Mouse (Mus musculus) frontal cortex, adult 2 months (tissue): Measurements from ENCODE around the gene Cfap300. TPM values are rescaled to one million over a fixed set of nuclear protein-coding genes. Genes with fewer than 3 reads are reported as not detected.
A peak's percentile ranks its signal among the peaks of the same experiment; 100 is the strongest.

ENCODE experiments used
- DNase-seq, 2 experiments: peaks; one replicate each; pipeline ENCODE4 v3.0.0; 2022; ENCODE audit warnings: low spot score in 1 of 2; ENCODE audit errors: extremely low spot score in 1 of 2
- polyA plus RNA-seq: library from polyadenylated mRNA; depleted of rRNA; stranded (reverse); fragments of >200 nt; gene quantifications from 2 replicates; pipeline ENCODE4 v1.2.3, GENCODE M21; 2012; rRNA removed

Cfap300 gene
- polyA plus RNA-seq, 1 experiment = 8.0 TPM

DNA sequence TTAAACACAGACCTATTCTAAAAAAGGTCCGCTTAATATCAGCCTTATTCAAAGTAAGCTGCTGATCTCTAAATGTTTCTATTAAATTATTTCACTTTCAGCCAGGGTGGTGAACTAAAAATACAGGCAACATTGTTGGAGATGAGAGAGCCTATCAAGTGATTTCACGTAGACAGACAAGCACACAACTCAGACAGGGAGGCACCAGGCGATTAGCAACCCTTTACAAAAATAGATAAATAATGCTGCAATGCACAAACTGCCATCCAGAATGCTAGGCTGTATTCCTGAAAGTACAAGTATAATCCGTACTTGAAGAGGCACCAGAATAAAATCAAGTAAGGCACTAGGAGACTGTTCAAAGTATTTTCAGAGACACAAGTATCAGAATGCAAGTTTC is 58.3 kb downstream of the Cfap300 start:
- no peak for DNase-seq

DNA sequence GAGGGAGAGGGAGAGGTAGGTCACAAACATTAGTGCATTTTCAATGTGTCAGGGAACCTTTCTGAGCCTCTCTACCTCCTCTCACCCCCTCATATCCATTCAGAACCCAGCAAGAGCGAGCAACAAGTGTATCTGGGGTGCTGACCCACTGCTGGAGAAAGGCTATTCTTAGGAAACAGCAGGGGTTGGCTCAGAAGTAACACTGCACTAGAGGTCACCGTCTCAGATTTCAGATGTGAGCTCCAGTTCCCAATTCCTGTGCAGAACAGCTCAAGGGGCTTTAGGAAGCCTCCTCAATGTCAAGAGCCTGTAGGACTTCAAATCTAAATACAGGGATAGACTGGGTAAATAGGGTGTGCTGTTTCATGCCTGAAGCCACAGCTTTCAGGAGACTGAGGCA is 59.0 kb downstream of the Cfap300 start:
- DNase-seq = no peak

DNA sequence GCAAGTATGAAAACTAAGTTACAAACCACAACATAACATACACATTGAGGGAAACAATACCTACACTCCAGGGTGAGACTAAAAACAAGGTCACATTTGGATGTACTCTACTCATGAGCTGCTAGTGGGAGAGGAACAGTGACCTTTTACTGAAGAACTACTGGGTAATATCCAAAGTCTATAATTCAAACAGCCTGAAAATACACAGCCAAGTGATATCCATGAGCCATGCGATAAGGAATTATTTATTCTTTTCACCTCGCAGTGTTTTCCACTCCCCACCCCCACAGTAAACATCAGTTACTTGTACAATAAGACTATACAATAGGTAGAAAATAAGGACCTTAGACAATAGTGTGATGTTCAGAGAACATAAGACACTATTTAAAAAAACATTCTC is 62.5 kb downstream of the Cfap300 start:
- DNase-seq = no peak

DNA sequence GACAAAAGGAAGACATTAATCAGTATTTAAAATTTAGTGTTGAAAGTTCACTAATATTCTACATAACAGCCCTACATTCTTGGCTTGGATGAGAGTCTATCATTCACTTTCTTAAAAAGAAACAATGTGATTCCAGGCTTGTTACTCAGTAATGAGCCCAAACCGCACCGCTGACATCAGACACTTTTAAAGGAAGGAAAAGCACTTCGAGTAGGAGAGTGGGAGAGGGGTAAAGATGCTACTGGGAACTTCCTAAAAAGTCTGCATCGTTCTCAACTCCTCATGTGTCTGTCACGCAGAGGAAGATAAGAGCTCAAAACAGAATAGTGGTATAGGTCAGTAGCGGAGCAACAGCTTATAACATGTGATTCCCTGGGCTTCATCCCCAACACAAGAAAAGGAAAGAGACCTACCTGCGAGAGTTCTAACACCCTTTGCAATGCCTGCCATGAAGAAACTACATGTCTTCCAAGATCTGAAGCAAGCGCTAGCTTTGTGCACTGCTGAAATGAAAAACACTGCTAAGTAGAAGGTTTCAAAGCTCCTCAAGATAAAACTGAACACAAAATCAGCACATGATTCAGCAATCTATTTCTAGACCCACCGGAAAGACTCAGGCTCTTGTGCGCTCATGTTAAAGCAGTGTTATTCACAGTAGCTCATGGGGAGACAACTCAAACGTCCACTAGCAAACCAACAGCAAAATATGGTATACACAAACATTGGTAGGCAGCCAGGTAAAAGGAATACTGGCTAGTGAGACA is 63.3 kb downstream of the Cfap300 start:
- DNase-seq = peak in 1 of 2 experiments; percentile 20

DNA sequence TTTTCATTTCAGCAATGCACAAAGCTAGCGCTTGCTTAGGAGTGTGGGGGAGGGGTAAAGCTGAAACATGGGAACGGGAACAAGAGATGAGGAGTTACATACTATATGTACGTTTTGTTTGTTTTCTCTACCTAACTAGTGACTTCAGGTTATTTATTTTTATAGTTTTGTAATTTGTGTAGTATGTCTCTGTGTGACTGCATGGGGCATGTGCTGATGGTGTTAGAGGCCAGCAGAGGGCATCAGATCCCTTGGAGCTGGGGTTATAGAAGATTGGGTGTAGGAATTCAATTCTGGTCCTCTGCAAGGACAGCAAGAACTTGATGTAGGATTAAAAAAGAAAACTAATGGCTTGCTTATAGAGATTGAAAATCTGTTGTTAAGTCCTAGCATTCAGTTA is 64.1 kb downstream of the Cfap300 start:
- DNase-seq = no peak

DNA sequence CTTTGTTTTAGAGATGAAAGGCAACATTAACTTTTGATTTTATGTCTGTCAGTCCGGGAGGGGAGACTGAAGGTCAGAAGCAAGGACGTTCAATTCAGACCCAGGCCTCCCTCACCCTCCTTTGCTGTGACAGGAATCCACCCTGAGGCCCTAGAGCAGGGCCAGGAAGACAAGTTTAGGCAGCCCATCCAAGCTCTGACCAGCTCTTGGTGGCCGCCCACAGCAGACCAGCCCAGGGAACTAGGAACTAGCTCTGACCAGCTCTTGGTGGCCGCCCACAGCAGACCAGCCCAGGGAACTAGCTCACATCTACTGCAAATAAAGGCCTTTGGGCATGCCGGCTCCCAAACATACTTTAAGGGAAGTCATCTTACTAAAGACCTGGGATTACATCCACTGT is 65.0 kb downstream of the Cfap300 start:
- DNase-seq = no peak

DNA sequence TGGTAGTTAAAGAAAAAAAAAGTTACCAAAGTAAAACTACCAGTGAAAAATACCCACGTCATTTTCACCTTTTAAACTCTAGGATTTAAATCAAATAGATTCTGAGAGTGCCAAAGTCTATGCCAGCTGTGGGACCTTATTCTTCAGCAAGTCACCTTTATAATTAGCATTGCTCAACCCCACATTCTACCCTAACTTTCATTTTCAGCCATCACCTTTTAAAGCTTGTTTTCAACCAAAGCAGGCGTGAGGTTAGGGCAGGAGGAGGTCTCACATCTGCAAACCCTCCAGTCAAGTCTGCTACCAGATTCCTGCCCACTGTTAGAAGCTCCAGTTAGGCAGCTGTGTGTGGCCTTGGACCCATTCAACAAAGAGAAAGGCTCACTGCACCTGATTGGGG is 70.6 kb downstream of the Cfap300 start:
- DNase-seq = no peak

Other genes starting within 250 kb of the Cfap300 start
- 29.0 and 30.6 TPM in 2 replicates for gene Birc2, start 205.8 kb downstream of the Cfap300 start, polyA plus RNA-seq
- gene Birc3, start 169.6 kb downstream of the Cfap300 start, polyA plus RNA-seq = 2.4 and 3.5 TPM in 2 replicates
- 15.4 and 18.8 TPM in 2 replicates for gene Yap1, start 38.2 kb downstream of the Cfap300 start, polyA plus RNA-seq
- gene Cep126, start 91.5 kb upstream of the Cfap300 start, polyA plus RNA-seq = 9.0 and 9.5 TPM in 2 replicates